Comparison of ENCODE assay signal across 24 mouse cellular contexts in genomic region chr9:64981904-64982303, GRCm38 (mm10). TPM values are rescaled to one million over a fixed set of nuclear protein-coding genes. Genes with fewer than 3 reads are reported as not detected.
A peak's percentile ranks its signal among the peaks of the same experiment; 100 is the strongest.
DNase-seq lines count a peak whose midpoint lies in the region; ATAC-seq lines count a peak whose summit lies in the region.
"Had no signal": no experiment of that assay in that cellular context is flagged by ENCODE, and none has a peak within 500 bp of the region (broad histone marks: within the 10 kb centered on the region; RNA-seq: fewer than 3 reads in every experiment).

No protein-coding gene starts in this region.

- no peak for ATAC-seq in liver, embryonic 13.5 days (ENCODE audit: low read depth)
- ATAC-seq in liver, embryonic 12.5 days, result no peak
- ATAC-seq in midbrain, embryonic 11.5 days (ENCODE audit: low FRiP score), result no peak
- ATAC-seq in midbrain, embryonic 14.5 days (ENCODE audit: low FRiP score, low TSS enrichment), result no peak
- ATAC-seq: activated CD4-positive, CD25-positive, alpha-beta regulatory T cell, adult 4 months; CD4-positive, CD25-positive, alpha-beta regulatory T cell, adult 4 months; Patski had no signal

- H3K27ac ChIP-seq in liver, embryonic 13.5 days, result 0 out of 2 replicates have a peak overlapping the region, but pooled peaks have one; percentile 3
- H3K27ac ChIP-seq in liver, embryonic 12.5 days, result no peak overlapping the region; the same call in 1 of the 2 replicates
- H3K27ac ChIP-seq in midbrain, embryonic 11.5 days (ENCODE audit: low read depth, low read length), result no peak overlapping the region
- H3K27ac ChIP-seq in midbrain, embryonic 14.5 days (replicated peaks; ENCODE audit: low read depth, low read length), result no peak overlapping the region

- WGBS in liver, embryonic 13.5 days (ENCODE audit: insufficient replicate concordance), result 59% methylated on average over 1 of the region's 1 CpGs
- 62% methylated on average over 1 of the region's 1 CpGs for WGBS in liver, embryonic 12.5 days (ENCODE audit: insufficient replicate concordance)
- WGBS in midbrain, embryonic 11.5 days, result 73% methylated on average over 1 of the region's 1 CpGs
- WGBS in midbrain, embryonic 14.5 days, result 83% methylated on average over 1 of the region's 1 CpGs

- no peaks in the 10 kb centered on the region for H3K27me3 ChIP-seq in liver, embryonic 13.5 days
- H3K27me3 ChIP-seq in liver, embryonic 12.5 days (replicated peaks), result no peaks in the 10 kb centered on the region
- H3K27me3 ChIP-seq in midbrain, embryonic 11.5 days (ENCODE audit: control insufficient read depth, insufficient read depth, low read length), result no peaks in the 10 kb centered on the region
- H3K27me3 ChIP-seq in midbrain, embryonic 14.5 days (ENCODE audit: control insufficient read depth, insufficient read depth, low read length), result no peaks in the 10 kb centered on the region
- H3K27me3 ChIP-seq: CH12.LX, Patski had no signal

- no peak overlapping the region for H3K4me3 ChIP-seq in liver, embryonic 13.5 days (replicated peaks)
- no peak overlapping the region for H3K4me3 ChIP-seq in liver, embryonic 12.5 days
- no peak overlapping the region for H3K4me3 ChIP-seq in midbrain, embryonic 11.5 days (ENCODE audit: low read depth, low read length)
- H3K4me3 ChIP-seq in midbrain, embryonic 14.5 days (replicated peaks; ENCODE audit: low read depth, low read length), result no peak overlapping the region

- no peak overlapping the region for H3K4me2 ChIP-seq in liver, embryonic 13.5 days
- H3K4me2 ChIP-seq in liver, embryonic 12.5 days, result no peak overlapping the region
- H3K4me2 ChIP-seq in midbrain, embryonic 11.5 days, result no peak overlapping the region
- H3K4me2 ChIP-seq in midbrain, embryonic 14.5 days (ENCODE audit: low read length), result no peak overlapping the region

- H3K4me1 ChIP-seq in liver, embryonic 13.5 days (replicated peaks), result peaks cover 28% of the 10 kb centered on the region
- peaks cover 35% of the 10 kb centered on the region for H3K4me1 ChIP-seq in liver, embryonic 12.5 days
- no peaks in the 10 kb centered on the region for H3K4me1 ChIP-seq in midbrain, embryonic 11.5 days (ENCODE audit: control insufficient read depth, insufficient read depth, low read length)
- no peaks in the 10 kb centered on the region for H3K4me1 ChIP-seq in midbrain, embryonic 14.5 days (ENCODE audit: control insufficient read depth, insufficient read depth, low read length)

- DNase-seq in heart, adult 11 months, result peak; percentile 70
- no peak for DNase-seq in heart, adult 18-20 months
- DNase-seq in liver, embryonic 13.5 days, result no peak
- peak; percentile 74 for DNase-seq in midbrain, embryonic 11.5 days (ENCODE audit: low spot score, missing footprints)
- DNase-seq in midbrain, embryonic 14.5 days, result no peak
- DNase-seq: adrenal gland, adult 2 months; adrenal gland, adult 8-10 months; adrenal gland, postnatal 10 days; adrenal gland, postnatal 14 days; adrenal gland, postnatal 25 days; adrenal gland, postnatal 36 days; B cell, adult 2 months; cerebellum, adult 11 months; cerebellum, adult 11-12 months; cerebellum, adult 18-20 months had no signal

- H3K36me3 ChIP-seq in liver, embryonic 13.5 days, result peaks cover 97% of the 10 kb centered on the region
- H3K36me3 ChIP-seq in liver, embryonic 12.5 days, result peaks cover 99% of the 10 kb centered on the region
- peaks cover 43% of the 10 kb centered on the region for H3K36me3 ChIP-seq in midbrain, embryonic 11.5 days (ENCODE audit: control insufficient read depth, insufficient read depth, low read length)
- peaks cover 94% of the 10 kb centered on the region for H3K36me3 ChIP-seq in midbrain, embryonic 14.5 days (ENCODE audit: control insufficient read depth, insufficient read depth, low read length)

- H3K9me3 ChIP-seq in liver, embryonic 13.5 days (replicated peaks), result no peaks in the 10 kb centered on the region
- H3K9me3 ChIP-seq in liver, embryonic 12.5 days (replicated peaks), result no peaks in the 10 kb centered on the region
- no peaks in the 10 kb centered on the region for H3K9me3 ChIP-seq in midbrain, embryonic 11.5 days (ENCODE audit: control insufficient read depth, low read length)
- H3K9me3 ChIP-seq in midbrain, embryonic 14.5 days (ENCODE audit: control insufficient read depth, low read length), result no peaks in the 10 kb centered on the region
- H3K9me3 ChIP-seq: G1E had no signal

- no peak overlapping the region for H3K9ac ChIP-seq in liver, embryonic 13.5 days
- no peak overlapping the region for H3K9ac ChIP-seq in liver, embryonic 12.5 days
- H3K9ac ChIP-seq in midbrain, embryonic 11.5 days (ENCODE audit: low read length), result no peak overlapping the region
- H3K9ac ChIP-seq in midbrain, embryonic 14.5 days (replicated peaks; ENCODE audit: low read length), result no peak overlapping the region

RNA-seq across cellular contexts. Expression of gene Ints14, which starts 21.2 kb away (rescaled TPM):
- 10 to 100 TPM; 14.2 to 14.5 TPM for total RNA-seq in heart, adult 18-20 months (2021)
- polyA plus RNA-seq in liver, embryonic 13.5 days (2015; fragmentation: Nextera tagmentation; extraction: Ambion mirVana), result 29.9 and 34.9 TPM in 2 replicates
- polyA plus RNA-seq in liver, embryonic 12.5 days (2016; fragmentation: Nextera tagmentation; extraction: Ambion mirVana), result 38.9 and 42.5 TPM in 2 replicates
- 78.5 and 84.3 TPM in 2 replicates for polyA plus RNA-seq in midbrain, embryonic 11.5 days (2014; fragmentation: Nextera tagmentation; extraction: Ambion mirVana)
- polyA plus RNA-seq in midbrain, embryonic 14.5 days (2014; fragmentation: Nextera tagmentation; extraction: Ambion mirVana), result 26.8 and 47.1 TPM in 2 replicates

RNA-seq across cellular contexts. Expression of gene Slc24a1, which starts 30.5 kb away (rescaled TPM):
- under 1 TPM; 0.15 to 0.27 TPM for total RNA-seq in heart, adult 18-20 months (2021)
- polyA plus RNA-seq in liver, embryonic 13.5 days (2015; fragmentation: Nextera tagmentation; extraction: Ambion mirVana), result 0.06 and 0.08 TPM in 2 replicates
- polyA plus RNA-seq in liver, embryonic 12.5 days (2016; fragmentation: Nextera tagmentation; extraction: Ambion mirVana), result 0.11 and 0.13 TPM in 2 replicates
- polyA plus RNA-seq in midbrain, embryonic 11.5 days (2014; fragmentation: Nextera tagmentation; extraction: Ambion mirVana), result not detected in 2 replicates
- polyA plus RNA-seq in midbrain, embryonic 14.5 days (2014; fragmentation: Nextera tagmentation; extraction: Ambion mirVana), result 0.09 TPM in 1 of 2 replicates, not detected in the other
- total RNA-seq: adrenal gland, adult 18-20 months; adrenal gland, adult 2 months; adrenal gland, adult 8-10 months; adrenal gland, postnatal 25 days; adrenal gland, postnatal 36 days; MEL had no signal
- polyA plus RNA-seq: adrenal gland, adult 2 months; C2C12; G1E had no signal

RNA-seq across cellular contexts. Expression of gene Hacd3, which starts 39.6 kb away (rescaled TPM):
- total RNA-seq in heart, adult 18-20 months (2021), result 10 to 100 TPM; 16.7 to 18.0 TPM
- 55.7 and 69.5 TPM in 2 replicates for polyA plus RNA-seq in liver, embryonic 13.5 days (2015; fragmentation: Nextera tagmentation; extraction: Ambion mirVana)
- 68.3 and 71.9 TPM in 2 replicates for polyA plus RNA-seq in liver, embryonic 12.5 days (2016; fragmentation: Nextera tagmentation; extraction: Ambion mirVana)
- 97.5 and 104 TPM in 2 replicates for polyA plus RNA-seq in midbrain, embryonic 11.5 days (2014; fragmentation: Nextera tagmentation; extraction: Ambion mirVana)
- 152 and 171 TPM in 2 replicates for polyA plus RNA-seq in midbrain, embryonic 14.5 days (2014; fragmentation: Nextera tagmentation; extraction: Ambion mirVana)

RNA-seq across cellular contexts. Expression of gene Dpp8, which starts 50.3 kb away (rescaled TPM):
- total RNA-seq in heart, adult 18-20 months (2021), result 10 to 100 TPM; 57.2 to 60.2 TPM
- 16.3 and 21.2 TPM in 2 replicates for polyA plus RNA-seq in liver, embryonic 13.5 days (2015; fragmentation: Nextera tagmentation; extraction: Ambion mirVana)
- 31.4 and 32.8 TPM in 2 replicates for polyA plus RNA-seq in liver, embryonic 12.5 days (2016; fragmentation: Nextera tagmentation; extraction: Ambion mirVana)
- 33.4 and 34.7 TPM in 2 replicates for polyA plus RNA-seq in midbrain, embryonic 11.5 days (2014; fragmentation: Nextera tagmentation; extraction: Ambion mirVana)
- 33.9 and 39.1 TPM in 2 replicates for polyA plus RNA-seq in midbrain, embryonic 14.5 days (2014; fragmentation: Nextera tagmentation; extraction: Ambion mirVana)

Comparison
In these comparisons a context has a peak if more than half of its experiments do, and no peak if none do; other contexts are left out.
1. DNase-seq: peak in heart, adult 11 months (single experiment) and midbrain, embryonic 11.5 days (single experiment); none in heart, adult 18-20 months (0 of 2), liver, embryonic 13.5 days (single experiment) and midbrain, embryonic 14.5 days (single experiment).